Comparison of ENCODE assay signal across 25 mouse cellular contexts in genomic region chr13:52802482-52802881, GRCm38 (mm10).
A peak's percentile ranks its signal among the peaks of the same experiment; 100 is the strongest.
DNase-seq lines count a peak whose midpoint lies in the region; ATAC-seq and TF ChIP-seq lines count a peak whose summit lies in the region.
"Had no signal": no experiment of that assay in that cellular context is flagged by ENCODE, and none has a peak within 500 bp of the region (broad histone marks: within the 10 kb centered on the region; RNA-seq: fewer than 3 reads in every experiment).

No protein-coding gene starts in this region.

- no peak overlapping the region for H3K4me2 ChIP-seq in lung, embryonic 14.5 days
- H3K4me2 ChIP-seq: forebrain, embryonic 13.5 days; heart, embryonic 15.5 days; hindbrain, embryonic 14.5 days; limb, embryonic 12.5 days; liver, embryonic 11.5 days; midbrain, embryonic 12.5 days; neural tube, embryonic 13.5 days; stomach, embryonic 15.5 days had no signal

- peak overlapping the region; percentile 35; the same call in 1 of the 2 replicates for H3K27ac ChIP-seq in gastrocnemius, adult 2 months
- no peak overlapping the region for H3K27ac ChIP-seq in lung, embryonic 14.5 days (ENCODE audit: low read depth)
- H3K27ac ChIP-seq: forebrain, embryonic 13.5 days; heart, embryonic 15.5 days; hindbrain, embryonic 14.5 days; limb, embryonic 12.5 days; midbrain, embryonic 12.5 days; neural tube, embryonic 13.5 days; stomach, embryonic 15.5 days had no signal

- peaks cover 9% of the 10 kb centered on the region; the same call in 1 of the 2 replicates for H3K4me1 ChIP-seq in lung, embryonic 14.5 days (ENCODE audit: insufficient read depth)

- H3K27me3 ChIP-seq in lung, embryonic 14.5 days (ENCODE audit: insufficient read depth, low read length) = no peaks in the 10 kb centered on the region
- H3K27me3 ChIP-seq: forebrain, embryonic 13.5 days; heart, embryonic 15.5 days; limb, embryonic 12.5 days; midbrain, embryonic 12.5 days; neural tube, embryonic 13.5 days; stomach, embryonic 15.5 days had no signal

- no peaks in the 10 kb centered on the region for H3K36me3 ChIP-seq in lung, embryonic 14.5 days (ENCODE audit: insufficient read depth)
- H3K36me3 ChIP-seq: heart, embryonic 15.5 days; limb, embryonic 12.5 days; midbrain, embryonic 12.5 days; neural tube, embryonic 13.5 days; stomach, embryonic 15.5 days had no signal

- TF ChIP-seq CTCF in gastrocnemius, adult 2 months (IDR thresholded peaks at IDR 0.05) = no peak
- TF ChIP-seq CTCF in lung, embryonic 14.5 days (IDR thresholded peaks at IDR 0.05; ENCODE audit: low read depth) = no peak

- WGBS in lung, embryonic 14.5 days = 28% methylated on average over 4 of the region's 4 CpGs

- no peak for ATAC-seq in lung, embryonic 14.5 days (ENCODE audit: insufficient read depth)
- ATAC-seq: forebrain, embryonic 13.5 days had no signal

- no peaks in the 10 kb centered on the region for H3K9me3 ChIP-seq in lung, embryonic 14.5 days (ENCODE audit: low read depth, low read length)
- H3K9me3 ChIP-seq: forebrain, embryonic 13.5 days; heart, embryonic 15.5 days; limb, embryonic 12.5 days; midbrain, embryonic 12.5 days; neural tube, embryonic 13.5 days; stomach, embryonic 15.5 days had no signal

- DNase-seq in gastrocnemius, adult 2 months = peak; percentile 16
- no peak for DNase-seq in gastrocnemius, postnatal 14 days
- DNase-seq in lung, embryonic 14.5 days = peak; percentile 71
- DNase-seq in lung, adult 18-20 months = no peak
- peak; percentile 68 for DNase-seq in NIH3T3 (ENCODE audit: low read depth)
- peak; percentile 26 for DNase-seq in lung, postnatal 14 days
- DNase-seq in spleen, postnatal 4 days (ENCODE audit: low spot score in 2 of 2) = no peak
- no peak for DNase-seq in spleen, adult 18-20 months
- DNase-seq: adrenal gland, adult 2 months; adrenal gland, postnatal 36 days; cerebellum, adult 18-20 months; cerebellum, postnatal 10 days; gastrocnemius, postnatal 25 days; kidney, adult 11 months; kidney, postnatal 14 days; layer of hippocampus, adult 9-11 months; thymus, postnatal 14 days had no signal

- intact Hi-C loops in gastrocnemius, adult 2 months (cut with DNase I) = no loop called here
- intact Hi-C loops in gastrocnemius, postnatal 14 days (cut with DNase I; ENCODE audit: low total_unique reads) = no loop called here

- H3K9ac ChIP-seq in lung, embryonic 14.5 days = no peak overlapping the region
- H3K9ac ChIP-seq: forebrain, embryonic 13.5 days; heart, embryonic 15.5 days; hindbrain, embryonic 14.5 days; limb, embryonic 12.5 days; midbrain, embryonic 12.5 days; neural tube, embryonic 13.5 days; stomach, embryonic 15.5 days had no signal

- H3K4me3 ChIP-seq in gastrocnemius, adult 2 months = no peak overlapping the region
- H3K4me3 ChIP-seq in lung, embryonic 14.5 days (ENCODE audit: low read depth, low read length) = no peak overlapping the region
- H3K4me3 ChIP-seq: forebrain, embryonic 13.5 days; heart, embryonic 15.5 days; limb, embryonic 12.5 days; midbrain, embryonic 12.5 days; neural tube, embryonic 13.5 days; stomach, embryonic 15.5 days had no signal

Comparison
In these comparisons a context has a peak if more than half of its experiments do, and no peak if none do; other contexts are left out.
1. DNase-seq: peak in gastrocnemius, adult 2 months (single experiment), lung, embryonic 14.5 days (single experiment), NIH3T3 (single experiment) and lung, postnatal 14 days (single experiment); none in gastrocnemius, postnatal 14 days (single experiment), lung, adult 18-20 months (0 of 2), spleen, postnatal 4 days (0 of 2) and spleen, adult 18-20 months (0 of 2).